Mouse (Mus musculus) megakaryocyte, adult 5-6 weeks (primary cell): ENCODE measurements at regions not wholly inside any gene's neighbourhood (a gene's known extent, or its start where the extent isn't known, plus 50 kb on each side); places are given as distances from the start of the nearest gene placed in this dataset.
"Not testable (repeated sequence)": the region's sequence is repeated elsewhere in the genome, so short reads cannot be mapped to it uniquely, and the experiment has no call there.

ENCODE experiments used
- ATAC-seq: 2 replicates; pipeline ENCODE4 v1.8.0; 2016; ENCODE audit warnings: mild to moderate bottlenecking, inconsistent platforms; ENCODE audit not compliant: poor library complexity, severe bottlenecking

GRCm38 (mm10) chr1:14688041-14688440 is 1405.1 kb downstream of the 4930444P10Rik start:
- not testable (repeated sequence) for ATAC-seq

GRCm38 (mm10) chr1:14686172-14686571 is 1407.0 kb downstream of the 4930444P10Rik start:
- ATAC-seq: no peak

- no peak for ATAC-seq
These were observed 1412.7 kb downstream of the 4930444P10Rik start for GRCm38 (mm10) chr1:14680443-14680842.

- ATAC-seq: no peak
These were observed 1420.6 kb downstream of the 4930444P10Rik start for GRCm38 (mm10) chr1:14672393-14672999.

- ATAC-seq: no peak
These were observed 1430.3 kb downstream of the 4930444P10Rik start for GRCm38 (mm10) chr1:14662706-14663312.

- no peak for ATAC-seq
These were observed 1431.3 kb downstream of the 4930444P10Rik start for GRCm38 (mm10) chr1:14661854-14662253.

- ATAC-seq: no peak
These were observed 1442.8 kb downstream of the 4930444P10Rik start for GRCm38 (mm10) chr1:14650346-14650745.

- ATAC-seq: no peak
These were observed 1457.4 kb downstream of the 4930444P10Rik start for GRCm38 (mm10) chr1:14635642-14636263.

GRCm38 (mm10) chr1:14631994-14632393 is 1461.1 kb downstream of the 4930444P10Rik start:
- no peak for ATAC-seq

GRCm38 (mm10) chr1:14627204-14627603 is 1465.9 kb downstream of the 4930444P10Rik start:
- no peak for ATAC-seq

- ATAC-seq: no peak
These were observed 1466.4 kb downstream of the 4930444P10Rik start for GRCm38 (mm10) chr1:14626685-14627084.

- ATAC-seq: no peak
These were observed 1472.1 kb downstream of the 4930444P10Rik start for GRCm38 (mm10) chr1:14620922-14621430.

GRCm38 (mm10) chr1:14613232-14613894 is 1479.8 kb downstream of the 4930444P10Rik start:
- 0 out of 2 replicates have a peak, but pooled peaks have one; percentile 27 for ATAC-seq

GRCm38 (mm10) chr1:14609054-14609453 is 1484.1 kb downstream of the 4930444P10Rik start:
- ATAC-seq: no peak

- ATAC-seq: peak; percentile 100
These were observed 1497.2 kb downstream of the 4930444P10Rik start for GRCm38 (mm10) chr1:14595961-14596360.

- no peak for ATAC-seq
These were observed 1503.2 kb downstream of the 4930444P10Rik start for GRCm38 (mm10) chr1:14589905-14590304.

- no peak for ATAC-seq
These were observed 1513.7 kb downstream of the 4930444P10Rik start for GRCm38 (mm10) chr1:14579376-14579775.

- ATAC-seq: no peak
These were observed 1516.9 kb downstream of the 4930444P10Rik start for GRCm38 (mm10) chr1:14576263-14576662.

- no peak for ATAC-seq
These were observed 1522.6 kb downstream of the 4930444P10Rik start for GRCm38 (mm10) chr1:14570562-14570981.

- ATAC-seq: no peak
These were observed 1523.0 kb downstream of the 4930444P10Rik start for GRCm38 (mm10) chr1:14570113-14570512.

GRCm38 (mm10) chr1:14567006-14567405 is 1526.1 kb downstream of the 4930444P10Rik start:
- ATAC-seq: no peak
